Mouse (Mus musculus) ovary, adult 18-20 months (tissue): ENCODE data around the gene Asic4.

Experiments used
- DNase-seq: peaks from one replicate; pipeline ENCODE4 v3.0.0; 2022; ENCODE audit warnings: low spot score, mixed read lengths

Asic4 gene

DNA sequence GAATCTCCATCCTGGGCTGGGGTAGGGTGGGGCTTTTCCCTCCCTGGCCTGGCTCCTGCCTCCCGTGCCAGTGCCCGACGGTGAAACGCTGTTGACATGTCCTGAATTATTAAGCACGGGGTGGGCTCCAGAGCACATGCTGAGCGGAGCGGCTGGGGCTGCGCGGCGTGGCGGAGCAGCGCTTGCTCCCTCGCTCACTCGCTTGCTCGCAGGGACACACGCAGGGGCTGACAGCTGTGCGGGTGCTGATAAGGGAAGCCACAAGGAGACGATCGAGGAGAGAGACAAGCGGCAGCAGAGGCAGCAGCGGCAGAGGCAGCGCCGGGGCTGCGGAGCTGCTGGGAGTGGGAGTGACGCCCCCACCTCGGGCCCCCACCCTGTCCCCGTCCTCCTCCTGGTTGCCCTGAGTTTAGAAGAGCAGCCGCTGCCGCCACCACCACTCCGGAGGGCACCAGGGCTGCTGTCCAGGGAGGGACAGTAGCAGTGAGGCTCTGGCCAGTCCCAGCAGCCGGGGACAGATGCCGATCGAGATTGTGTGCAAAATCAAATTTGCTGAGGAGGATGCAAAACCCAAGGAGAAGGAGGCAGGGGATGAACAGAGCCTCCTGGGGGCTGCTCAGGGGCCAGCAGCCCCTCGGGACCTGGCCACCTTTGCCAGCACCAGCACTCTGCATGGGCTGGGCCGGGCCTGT lies at the start of gene Asic4:
Gene Asic4, plus strand, starts transcription at position 123 of the 692 bp plus-strand sequence.
- no peak for DNase-seq

DNA sequence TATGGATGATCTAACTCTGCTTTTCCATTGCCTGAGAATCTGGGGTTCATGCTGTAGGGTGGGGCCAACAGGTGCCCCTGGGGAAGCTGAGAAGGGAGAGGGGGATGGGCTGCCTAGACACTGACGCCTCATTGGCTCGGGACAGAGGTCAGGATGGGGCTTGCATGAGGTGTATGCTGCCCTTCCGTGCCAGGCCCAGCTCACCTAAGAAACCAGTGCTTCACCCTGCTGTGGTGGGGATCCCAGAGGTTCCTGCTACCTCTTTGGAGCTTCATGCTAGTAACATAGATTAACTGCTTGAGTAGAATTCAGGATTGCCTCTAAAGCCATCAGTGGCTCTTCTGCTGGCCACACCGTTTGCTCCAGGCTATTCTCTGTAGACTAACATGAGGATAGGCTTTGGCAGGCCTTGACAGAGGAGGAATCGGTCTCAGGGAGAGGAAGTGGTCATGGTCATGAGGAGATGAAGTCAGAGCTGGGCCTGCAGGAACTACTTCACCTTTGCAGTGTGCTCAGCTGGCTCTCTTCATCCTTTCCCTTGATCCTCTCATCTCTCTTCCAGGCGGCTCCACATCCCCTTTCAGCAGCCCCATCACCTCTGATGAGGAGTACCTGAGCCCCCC lies 49.6 kb upstream of the Asic4 start:
- no peak for DNase-seq

GRCm38 (mm10) chr1:75405547-75405946 lies 44.7 kb upstream of the Asic4 start:
- DNase-seq = no peak

GRCm38 (mm10) chr1:75406173-75406572 lies 44.1 kb upstream of the Asic4 start:
- no peak for DNase-seq

DNA sequence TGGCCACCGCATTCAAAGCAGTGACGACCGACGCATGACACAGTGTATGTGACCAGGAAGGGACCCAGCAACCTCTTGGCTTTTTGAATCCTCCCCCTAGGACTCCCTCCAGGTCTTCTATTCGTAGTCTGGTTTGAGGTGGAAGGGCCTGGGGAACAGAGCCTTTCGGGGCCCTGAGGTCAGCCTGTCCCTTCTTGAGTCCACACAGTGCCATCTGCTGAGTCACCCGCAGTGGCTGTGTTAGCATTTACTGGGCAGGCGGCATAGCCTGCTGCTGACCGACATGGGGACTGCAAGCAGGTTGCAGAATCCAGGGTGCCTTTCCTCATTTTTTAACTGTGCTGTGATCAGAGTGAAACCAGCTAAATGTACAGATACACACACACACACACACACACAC lies 43.2 kb upstream of the Asic4 start:
- no peak for DNase-seq

DNA sequence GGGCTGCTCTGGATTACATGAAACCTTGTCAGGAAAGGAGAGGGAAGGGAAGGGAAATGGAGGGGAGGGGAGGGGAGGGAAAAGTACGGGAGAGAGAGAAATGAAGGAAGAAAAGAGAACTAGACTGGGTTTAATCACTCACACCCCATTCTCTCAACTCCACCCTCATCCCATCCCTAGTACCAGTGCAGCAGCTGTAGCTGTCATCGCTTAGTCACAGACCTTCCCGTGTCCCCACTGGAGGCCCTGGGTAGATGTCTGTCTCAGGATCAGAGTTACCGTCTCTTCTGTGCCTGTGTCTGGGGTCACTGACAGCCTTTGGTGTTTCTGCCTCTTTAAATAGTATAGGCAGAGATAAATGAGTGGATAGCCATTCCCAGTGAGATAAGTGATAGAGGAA lies 42.0 kb upstream of the Asic4 start:
- no peak for DNase-seq

DNA sequence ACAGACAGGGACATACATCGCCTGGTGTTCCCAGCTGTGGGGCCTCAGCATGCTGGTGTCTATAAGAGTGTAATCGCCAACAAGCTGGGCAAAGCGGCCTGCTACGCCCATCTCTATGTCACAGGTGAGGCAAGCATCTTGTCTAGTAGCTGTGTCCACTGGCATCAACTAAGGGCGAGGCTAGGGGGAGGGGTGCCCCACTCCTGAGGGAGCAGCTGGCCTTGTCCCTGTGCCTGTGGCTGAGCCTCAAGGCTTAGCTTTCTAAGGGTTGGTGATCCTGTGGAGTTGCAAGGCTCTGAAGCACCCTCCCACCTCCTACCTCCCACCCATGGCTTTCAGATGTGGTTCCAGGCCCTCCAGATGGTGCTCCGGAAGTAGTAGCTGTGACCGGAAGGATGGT lies 40.3 kb upstream of the Asic4 start:
- DNase-seq = no peak

GRCm38 (mm10) chr1:75412196-75412595 lies 38.0 kb upstream of the Asic4 start:
- DNase-seq = no peak

- no peak for DNase-seq
Observed at GRCm38 (mm10) chr1:75413749-75414148, 36.5 kb upstream of the Asic4 start.

DNA sequence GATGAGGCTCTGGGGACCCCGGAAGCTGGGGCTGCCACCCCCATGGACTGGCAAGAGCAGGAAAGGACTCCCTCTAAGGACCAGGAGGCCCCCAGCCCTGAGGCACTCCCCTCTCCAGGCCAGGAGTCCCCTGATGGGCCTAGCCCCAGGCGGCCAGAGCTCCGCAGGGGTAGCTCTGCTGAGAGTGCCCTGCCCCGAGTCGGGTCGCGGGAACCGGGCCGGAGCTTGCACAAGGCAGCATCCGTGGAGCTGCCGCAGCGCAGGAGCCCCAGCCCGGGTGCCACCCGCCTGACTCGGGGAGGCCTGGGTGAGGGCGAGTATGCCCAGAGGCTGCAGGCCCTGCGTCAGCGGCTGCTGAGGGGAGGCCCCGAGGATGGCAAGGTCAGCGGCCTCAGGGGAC lies 28.4 kb upstream of the Asic4 start:
- DNase-seq = no peak

GRCm38 (mm10) chr1:75422216-75422822 lies 27.9 kb upstream of the Asic4 start:
- no peak for DNase-seq

DNA sequence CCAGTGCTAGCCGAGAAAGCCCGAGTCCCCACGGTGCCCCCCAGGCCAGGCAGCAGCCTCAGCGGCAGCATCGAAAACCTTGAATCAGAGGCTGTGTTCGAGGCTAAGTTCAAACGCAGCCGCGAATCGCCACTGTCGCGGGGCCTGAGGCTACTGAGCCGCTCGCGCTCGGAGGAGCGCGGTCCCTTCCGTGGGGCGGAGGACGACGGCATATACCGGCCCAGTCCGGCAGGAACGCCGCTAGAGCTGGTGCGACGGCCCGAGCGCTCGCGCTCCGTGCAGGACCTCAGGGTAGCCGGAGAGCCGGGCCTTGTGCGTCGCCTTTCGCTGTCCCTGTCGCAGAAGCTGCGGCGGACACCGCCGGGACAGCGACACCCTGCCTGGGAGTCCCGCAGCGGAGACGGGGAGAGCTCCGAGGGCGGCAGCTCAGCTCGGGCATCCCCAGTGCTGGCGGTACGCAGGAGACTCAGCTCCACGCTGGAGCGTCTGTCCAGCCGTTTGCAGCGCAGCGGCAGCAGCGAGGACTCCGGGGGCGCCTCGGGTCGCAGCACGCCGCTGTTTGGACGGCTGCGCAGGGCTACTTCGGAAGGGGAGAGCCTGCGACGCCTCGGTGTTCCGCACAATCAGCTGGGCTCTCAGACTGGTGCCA lies 27.3 kb upstream of the Asic4 start:
- DNase-seq = no peak

GRCm38 (mm10) chr1:75423780-75424390 lies 26.4 kb upstream of the Asic4 start:
- DNase-seq = no peak

GRCm38 (mm10) chr1:75425796-75426471 lies 24.3 kb upstream of the Asic4 start:
- no peak for DNase-seq

GRCm38 (mm10) chr1:75435475-75436328 lies 14.5 kb upstream of the Asic4 start, which contains the start of gene Gmppa:
Gmppa (plus strand) TSS chr1:75435930.
- DNase-seq = peak; percentile 71

DNA sequence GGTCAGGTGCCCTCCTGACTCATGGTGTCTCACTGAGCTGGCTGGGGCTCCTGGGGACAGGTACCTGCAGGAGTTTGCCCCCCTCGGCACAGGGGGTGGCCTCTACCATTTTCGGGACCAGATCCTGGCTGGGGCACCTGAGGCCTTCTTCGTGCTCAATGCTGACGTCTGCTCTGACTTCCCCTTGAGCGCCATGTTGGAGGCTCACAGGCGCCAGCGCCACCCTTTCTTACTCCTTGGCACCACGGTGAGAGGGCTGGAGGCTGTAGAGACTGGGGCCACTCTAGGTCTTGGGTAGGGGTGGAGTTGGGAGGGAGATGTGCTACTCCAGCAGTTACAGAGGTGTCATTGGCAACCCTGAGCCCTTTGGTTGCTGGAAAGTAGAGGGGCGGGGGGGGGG lies 11.5 kb upstream of the Asic4 start:
- no peak for DNase-seq

DNA sequence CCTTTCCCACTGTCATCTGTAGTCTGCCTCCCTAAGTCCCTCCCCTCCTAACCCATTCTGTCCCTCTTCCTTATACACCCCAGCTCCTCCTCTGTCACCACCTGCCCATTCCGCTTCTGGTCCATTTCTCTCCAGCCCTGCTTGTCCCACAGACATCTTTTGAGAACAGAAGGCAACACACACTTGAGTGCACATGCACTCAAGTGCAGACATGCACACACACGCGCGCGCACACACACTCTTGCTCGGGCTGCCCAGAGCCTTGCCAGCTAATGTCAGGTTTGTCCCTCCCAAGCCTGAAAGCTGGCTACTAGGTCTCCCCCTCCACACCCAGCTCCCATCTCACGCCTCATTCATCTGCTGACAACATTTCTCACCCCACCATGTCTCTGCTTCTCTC lies 9.6 kb upstream of the Asic4 start:
- DNase-seq = no peak

GRCm38 (mm10) chr1:75441471-75441996 lies 8.7 kb upstream of the Asic4 start:
- DNase-seq = no peak

GRCm38 (mm10) chr1:75442171-75442570 lies 8.1 kb upstream of the Asic4 start:
- DNase-seq = no peak

DNA sequence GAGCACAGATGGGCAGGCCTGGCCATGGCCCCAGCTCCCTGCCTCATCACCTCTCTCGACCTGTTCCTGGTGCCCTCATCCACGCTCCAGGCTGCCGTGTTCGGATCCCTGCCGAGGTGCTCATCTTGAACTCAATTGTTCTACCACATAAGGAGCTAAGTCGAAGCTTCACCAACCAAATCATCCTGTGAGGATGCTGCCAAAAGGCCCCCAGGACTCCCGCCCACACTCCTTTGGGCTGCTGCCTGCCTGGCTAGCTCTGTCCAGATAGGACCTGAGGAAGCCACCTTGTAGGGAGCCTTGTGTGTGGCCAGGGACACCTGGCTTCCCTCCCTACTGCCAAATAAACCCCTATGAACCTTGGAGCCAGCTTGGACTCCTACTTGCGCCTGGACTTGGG lies 7.4 kb upstream of the Asic4 start:
- DNase-seq = no peak
